Mouse (Mus musculus) liver, embryonic 11.5 days (tissue): Measurements from ENCODE around the gene Mib2. TPM values are rescaled to one million over a fixed set of nuclear protein-coding genes. Genes with fewer than 3 reads are reported as not detected.
"Not testable (repeated sequence)": the region's sequence is repeated elsewhere in the genome, so short reads cannot be mapped to it uniquely, and the experiment has no call there.

Experiments
- ATAC-seq: fragments of 200-750 bp; cut with Nextera tagmentation; replicated peaks from 2 replicates; pipeline ENCODE4 v1.8.0; 2017; ENCODE audit warnings: moderate number of reproducible peaks, mild to moderate bottlenecking, moderate TSS enrichment, moderate library complexity; ENCODE audit not compliant: low FRiP score
- DNase-seq: peaks from one replicate; pipeline ENCODE4 v3.0.0-alpha.2; 2017; ENCODE audit warnings: low spot score
- H3K27ac ChIP-seq: fragments of 300-500 bp; sonication (generic); 2 replicates; pipeline ENCODE4 v1.5.1; 2014; ENCODE audit warnings: mild to moderate bottlenecking, low read depth, low read length, control low read depth
- H3K27me3 ChIP-seq: fragments of 300-500 bp; sonication (generic); replicated peaks from 2 replicates; pipeline ENCODE4 v1.6.1; 2014; ENCODE audit warnings: low read length, mixed read lengths; ENCODE audit not compliant: control insufficient read depth, insufficient read depth
- H3K36me3 ChIP-seq: fragments of 300-500 bp; sonication (generic); 2 replicates; pipeline ENCODE4 v1.6.1; 2014; ENCODE audit warnings: mild to moderate bottlenecking, low read length, moderate library complexity, mixed read lengths; ENCODE audit not compliant: control insufficient read depth, insufficient read depth
- H3K4me1 ChIP-seq: fragments of 300-500 bp; sonication (generic); replicated peaks from 2 replicates; pipeline ENCODE4 v1.6.1; 2014; ENCODE audit warnings: low read length, mixed read lengths; ENCODE audit not compliant: control insufficient read depth, insufficient read depth
- H3K4me2 ChIP-seq: fragments of 300-500 bp; sonication (generic); 2 replicates; pipeline ENCODE4 v1.6.1; 2014; ENCODE audit warnings: mild to moderate bottlenecking, control low read depth, moderate library complexity
- H3K4me3 ChIP-seq: fragments of 300-500 bp; sonication (generic); 2 replicates; pipeline ENCODE4 v1.5.1; 2014; ENCODE audit warnings: low read depth, low read length, control low read depth
- H3K9ac ChIP-seq: fragments of 300-500 bp; sonication (generic); 2 replicates; pipeline ENCODE4 v1.6.1; 2014; ENCODE audit warnings: low read depth, low read length, control low read depth
- H3K9me3 ChIP-seq: fragments of 300-500 bp; sonication (generic); 2 replicates; pipeline ENCODE4 v1.6.1; 2016; ENCODE audit warnings: low read length, inconsistent platforms, mixed read lengths; ENCODE audit not compliant: control insufficient read depth
- WGBS: fragments of 180-500 bp; shearing (Covaris S2); extraction: QIAGEN DNeasy Blood & Tissue Kit; methylation state at CpG from one replicate; pipeline ENCODE4 v1.1.7; 2014; 5-methylcytosine and 5-hydroxymethylcytosine counted together
- polyA plus RNA-seq: library from polyadenylated mRNA; unstranded; fragments of >200 nt; fragmentation: Nextera tagmentation; extraction: Ambion mirVana; gene quantifications from 2 replicates; pipeline ENCODE4 v1.2.1, GENCODE M21; 2014

The Mib2 gene
- polyA plus RNA-seq, 1 experiment from 2014 or later: 12.2 TPM

- H3K36me3 ChIP-seq: no peaks in the 10 kb centered on the region
- H3K9ac ChIP-seq: no peak overlapping the region
- no peak overlapping the region for H3K4me2 ChIP-seq
- ATAC-seq (no peak), DNase-seq (no peak)
- H3K4me1 ChIP-seq: 0 out of 2 replicates have a peak, but pooled peaks cover 2% of the 10 kb centered on the region
- 64% methylated on average over 16 of the region's 16 CpGs for WGBS
- no peak overlapping the region for H3K27ac ChIP-seq
- no peaks in the 10 kb centered on the region for H3K9me3 ChIP-seq
- H3K27me3 ChIP-seq: peaks cover 45% of the 10 kb centered on the region
- H3K4me3 ChIP-seq: no peak overlapping the region
Observed at GRCm38 (mm10) chr4:155696261-155697255, 27.6 kb upstream of the Mib2 start.

DNA sequence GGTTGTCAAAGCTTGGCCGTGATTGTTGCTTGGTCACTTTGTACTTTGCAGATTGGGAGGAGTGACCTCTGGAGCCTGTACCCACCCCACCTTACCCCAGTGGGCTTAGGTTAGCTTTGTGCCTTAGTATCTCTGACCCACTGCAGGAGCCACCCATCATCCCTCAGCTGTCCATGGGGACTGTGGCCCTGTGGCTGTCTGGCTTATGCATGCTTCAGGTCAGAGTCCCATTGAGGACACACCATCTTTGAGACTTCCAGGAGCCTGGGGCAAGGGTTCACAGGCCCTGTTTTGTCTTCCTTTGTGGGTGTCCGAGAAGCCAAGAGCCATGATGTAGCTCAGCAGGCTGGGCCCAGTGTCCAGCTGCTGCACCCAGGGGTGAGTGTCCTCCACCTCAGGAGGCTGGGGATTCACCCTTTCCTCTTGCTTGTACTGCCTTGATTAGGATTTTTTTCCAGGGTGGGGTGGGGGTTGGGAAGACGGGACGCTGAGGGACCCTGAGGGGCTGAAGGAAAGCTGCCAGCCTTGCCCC is 26.6 kb upstream of the Mib2 start:
- peaks cover 45% of the 10 kb centered on the region for H3K27me3 ChIP-seq
- H3K4me1 ChIP-seq: 0 out of 2 replicates have a peak, but pooled peaks cover 2% of the 10 kb centered on the region
- H3K9ac ChIP-seq: no peak overlapping the region
- ATAC-seq: no peak
- no peaks in the 10 kb centered on the region for H3K36me3 ChIP-seq
- no peak for DNase-seq
- no peaks in the 10 kb centered on the region for H3K9me3 ChIP-seq
- 81% methylated on average over 4 of the region's 4 CpGs for WGBS
- no peak overlapping the region for H3K27ac ChIP-seq
- no peak overlapping the region for H3K4me3 ChIP-seq
- H3K4me2 ChIP-seq: peak overlapping the region; percentile 93

GRCm38 (mm10) chr4:155694482-155695401 is 25.7 kb upstream of the Mib2 start:
- Histone ChIP-seq H3K4me1 (0 out of 2 replicates have a peak, but pooled peaks cover 2% of the 10 kb centered on the region), H3K27ac (no peak overlapping the region), H3K4me3 (peak overlapping the region; percentile 60), H3K9me3 (no peaks in the 10 kb centered on the region), H3K4me2 (peak overlapping the region; percentile 93), H3K36me3 (no peaks in the 10 kb centered on the region), H3K27me3 (peaks cover 45% of the 10 kb centered on the region), H3K9ac (peak overlapping the region; percentile 55)
- DNase-seq (peak; percentile 60), ATAC-seq (no peak; the same call in 1 of the 2 replicates)
- WGBS: 2% methylated on average over 87 of the region's 92 CpGs

- DNase-seq: peak; percentile 50
- Histone ChIP-seq H3K27me3 (peaks cover 45% of the 10 kb centered on the region), H3K4me1 (0 out of 2 replicates have a peak, but pooled peaks cover 2% of the 10 kb centered on the region), H3K27ac (no peak within 1 kb of the TSS), H3K4me3 (peak within 1 kb of the TSS; percentile 60), H3K9ac (peak within 1 kb of the TSS; percentile 55), H3K9me3 (no peaks in the 10 kb centered on the region), H3K4me2 (peak within 1 kb of the TSS; percentile 93), H3K36me3 (no peaks in the 10 kb centered on the region)
- WGBS: 1% methylated on average over 45 of the region's 47 CpGs
- peak; percentile 44; the same call in 1 of the 2 replicates for ATAC-seq
Observed at GRCm38 (mm10) chr4:155694111-155694481, 25.1 kb upstream of the Mib2 start, which contains the start of gene Fndc10. Gene Fndc10 (plus strand): TSS chr4:155694342.

GRCm38 (mm10) chr4:155692421-155692820 is 23.4 kb upstream of the Mib2 start:
- Histone ChIP-seq H3K4me2 (no peak overlapping the region), H3K36me3 (no peaks in the 10 kb centered on the region), H3K9ac (no peak overlapping the region), H3K4me1 (0 out of 2 replicates have a peak, but pooled peaks cover 2% of the 10 kb centered on the region), H3K27ac (no peak overlapping the region), H3K4me3 (no peak overlapping the region), H3K27me3 (peaks cover 45% of the 10 kb centered on the region), H3K9me3 (no peaks in the 10 kb centered on the region)
- no peak for ATAC-seq
- DNase-seq: no peak
- WGBS: 93% methylated on average over 3 of the region's 3 CpGs

DNA sequence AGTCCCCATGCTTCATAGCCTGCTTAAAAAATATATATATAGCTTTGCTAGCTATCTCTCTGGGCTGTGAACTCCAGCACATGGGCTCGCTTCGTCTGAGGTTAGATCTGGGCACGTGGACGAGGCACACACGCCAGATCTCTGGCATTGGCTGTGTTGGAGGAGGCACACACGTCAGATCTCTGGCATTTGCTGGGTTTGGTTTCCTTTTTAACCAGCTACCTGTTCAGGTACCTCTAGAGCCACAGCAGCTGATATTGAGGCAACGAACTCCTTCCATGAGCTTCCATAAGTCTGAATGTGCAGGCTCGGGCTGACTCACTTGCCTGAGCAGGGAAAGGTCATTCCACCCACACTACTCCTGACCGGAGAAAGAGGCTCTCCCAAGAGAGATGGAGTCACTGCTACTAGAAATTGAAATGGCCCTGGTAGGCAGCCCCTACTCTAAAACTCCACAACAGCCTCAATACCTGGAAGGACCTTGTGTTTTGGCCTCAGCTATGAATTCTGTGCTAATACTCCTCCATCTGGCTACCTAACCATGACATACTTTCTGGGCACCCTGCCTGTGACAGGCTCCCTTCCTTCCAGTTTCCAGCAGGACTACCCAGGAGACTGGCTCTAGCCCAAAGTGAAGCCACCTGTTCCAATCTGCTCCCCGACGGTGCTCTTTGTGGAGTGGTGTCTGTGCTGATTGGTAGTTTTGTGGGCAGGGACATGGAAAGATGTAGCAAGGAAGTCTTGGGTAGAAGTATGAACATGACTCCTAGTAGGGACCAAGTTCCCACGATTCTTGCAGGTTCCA is 21.8 kb upstream of the Mib2 start:
- Histone ChIP-seq H3K27ac (no peak overlapping the region), H3K4me3 (no peak overlapping the region), H3K27me3 (peaks cover 33% of the 10 kb centered on the region), H3K36me3 (no peaks in the 10 kb centered on the region), H3K9ac (no peak overlapping the region), H3K9me3 (no peaks in the 10 kb centered on the region; the same call in 1 of the 2 replicates), H3K4me1 (0 out of 2 replicates have a peak, but pooled peaks cover 2% of the 10 kb centered on the region), H3K4me2 (no peak overlapping the region)
- no peak for ATAC-seq
- 75% methylated on average over 12 of the region's 12 CpGs for WGBS
- no peak for DNase-seq

DNA sequence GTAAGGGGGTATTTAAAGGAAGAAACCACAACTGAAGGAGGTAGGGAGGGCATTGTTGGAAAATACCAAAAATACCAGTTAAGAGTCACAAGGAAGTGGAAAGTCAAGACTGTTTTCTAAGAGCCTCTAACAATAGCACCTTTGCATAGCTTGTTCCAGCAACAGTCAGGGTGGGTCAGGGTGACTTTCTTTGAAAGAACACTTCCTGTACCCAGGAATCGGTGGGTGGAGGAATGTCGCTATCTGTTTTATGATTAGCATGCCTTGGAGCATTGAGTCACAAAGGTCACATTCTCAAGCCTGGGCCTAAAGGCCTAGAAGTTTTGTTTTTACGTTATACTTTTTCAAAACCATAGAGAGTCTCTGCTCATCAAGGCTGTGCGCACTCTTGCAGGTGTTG is 18.8 kb upstream of the Mib2 start:
- not testable (repeated sequence) for DNase-seq, H3K9me3 ChIP-seq, H3K27me3 ChIP-seq, H3K9ac ChIP-seq, H3K36me3 ChIP-seq, H3K4me1 ChIP-seq, H3K4me2 ChIP-seq, H3K4me3 ChIP-seq, H3K27ac ChIP-seq, ATAC-seq
- 80% methylated on average over 4 of the region's 4 CpGs for WGBS
